Mouse (Mus musculus) frontal cortex, postnatal 14 days (tissue): ENCODE results near the gene Vmac.

Experiments
- DNase-seq, 2 experiments: peaks; one replicate each; pipeline ENCODE4 v3.0.0; 2022; ENCODE audit warnings: low spot score in 2 of 2

Gene Vmac

DNA sequence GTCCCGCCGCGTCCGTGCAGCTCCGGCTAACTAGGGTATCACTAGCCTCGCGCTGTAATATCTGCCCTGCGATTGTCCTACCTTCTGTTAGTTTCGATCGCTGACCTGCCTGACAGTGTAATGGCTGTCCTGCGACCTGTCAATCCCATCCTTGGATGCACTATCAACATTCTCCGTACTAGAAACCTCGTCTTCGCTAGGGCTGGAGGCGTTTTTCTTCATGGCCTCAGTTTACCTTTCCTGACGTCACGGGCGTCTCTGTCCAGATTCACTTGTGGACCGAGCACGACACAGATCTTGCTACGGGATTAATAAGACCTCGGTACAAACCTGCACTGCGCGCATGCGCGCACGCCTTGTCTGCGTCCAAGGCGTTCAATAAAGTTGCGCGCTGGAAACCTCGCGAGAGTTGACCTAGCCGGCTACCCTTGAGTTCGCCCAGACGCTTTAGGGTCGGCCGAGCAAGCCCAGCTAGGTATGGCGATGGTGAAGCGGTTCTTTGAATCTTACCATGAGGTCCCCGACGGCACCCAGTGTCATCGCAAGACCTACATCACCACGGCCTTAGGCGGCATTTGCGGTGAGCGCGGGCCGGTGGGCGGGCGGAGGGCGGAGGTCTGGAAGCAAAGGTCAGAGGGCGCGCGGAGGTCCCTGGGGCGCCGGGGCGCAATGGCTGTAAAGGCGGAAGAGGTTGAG, at the start of gene Vmac, which contains the start of gene Ndufa11:
Gene Vmac (minus strand): TSS at position 660 of the 696 bp plus-strand sequence.
Gene Ndufa11 (plus strand): TSS at position 405 of the 696 bp plus-strand sequence.
- peak; percentile 88 to 92 for DNase-seq

DNA sequence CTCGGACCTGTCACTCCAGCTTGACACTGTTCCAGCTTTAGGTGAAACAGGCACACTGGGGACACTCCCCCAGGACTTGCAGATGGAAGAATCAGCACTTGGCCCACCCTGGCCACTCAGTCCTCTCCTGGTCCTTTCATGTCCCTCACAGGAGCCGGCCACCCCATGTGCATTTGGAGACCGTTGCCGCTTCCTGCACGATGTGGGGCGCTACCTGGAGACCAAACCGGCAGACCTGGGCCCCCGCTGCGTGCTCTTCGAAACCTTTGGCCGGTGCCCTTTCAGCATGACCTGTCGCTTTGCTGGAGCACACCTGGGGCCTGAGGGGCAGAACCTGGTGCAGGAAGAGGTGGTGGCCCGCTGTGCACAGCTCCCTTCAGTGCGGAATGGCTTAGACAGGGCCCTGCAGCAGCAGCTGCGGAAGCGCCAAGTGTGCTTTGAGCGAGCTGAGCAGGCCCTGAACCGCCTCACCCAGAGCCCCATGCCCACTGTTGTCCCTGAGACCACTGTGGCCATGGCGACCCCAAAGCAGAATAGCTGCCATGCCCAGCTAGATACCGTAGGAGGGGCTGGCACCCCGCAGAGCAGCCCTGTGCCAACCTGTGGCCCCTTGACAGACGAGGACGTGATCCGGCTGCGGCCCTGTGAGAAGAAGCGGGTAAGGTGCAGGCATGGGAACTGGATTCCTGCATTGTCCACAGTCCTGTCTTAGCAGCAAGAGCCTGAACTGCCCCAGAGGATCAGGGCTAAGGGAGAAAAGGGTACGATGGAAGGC, 49.0 kb upstream of the Vmac start:
- no peak for DNase-seq

DNA sequence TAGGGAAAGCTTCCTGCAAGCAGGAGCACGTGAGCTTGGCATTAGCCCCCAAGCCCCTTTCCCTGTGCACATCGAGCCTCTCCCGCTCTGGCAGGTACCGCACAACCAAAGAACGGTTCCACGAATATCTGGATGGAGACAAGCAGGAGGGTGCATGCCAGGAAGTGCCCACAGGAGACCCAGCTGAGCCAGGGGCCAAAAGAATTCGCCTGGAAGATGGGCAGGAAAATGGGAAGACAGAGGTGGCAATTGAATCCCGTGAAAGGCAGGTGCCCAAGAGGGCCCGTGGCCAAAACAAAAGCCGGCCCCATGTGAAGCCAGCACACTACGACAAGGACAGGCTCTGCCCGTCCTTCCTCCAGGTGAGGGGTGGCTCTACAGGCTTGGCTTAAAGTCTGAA, 47.6 kb upstream of the Vmac start:
- peak in 1 of 2 experiments; percentile 37 for DNase-seq

DNA sequence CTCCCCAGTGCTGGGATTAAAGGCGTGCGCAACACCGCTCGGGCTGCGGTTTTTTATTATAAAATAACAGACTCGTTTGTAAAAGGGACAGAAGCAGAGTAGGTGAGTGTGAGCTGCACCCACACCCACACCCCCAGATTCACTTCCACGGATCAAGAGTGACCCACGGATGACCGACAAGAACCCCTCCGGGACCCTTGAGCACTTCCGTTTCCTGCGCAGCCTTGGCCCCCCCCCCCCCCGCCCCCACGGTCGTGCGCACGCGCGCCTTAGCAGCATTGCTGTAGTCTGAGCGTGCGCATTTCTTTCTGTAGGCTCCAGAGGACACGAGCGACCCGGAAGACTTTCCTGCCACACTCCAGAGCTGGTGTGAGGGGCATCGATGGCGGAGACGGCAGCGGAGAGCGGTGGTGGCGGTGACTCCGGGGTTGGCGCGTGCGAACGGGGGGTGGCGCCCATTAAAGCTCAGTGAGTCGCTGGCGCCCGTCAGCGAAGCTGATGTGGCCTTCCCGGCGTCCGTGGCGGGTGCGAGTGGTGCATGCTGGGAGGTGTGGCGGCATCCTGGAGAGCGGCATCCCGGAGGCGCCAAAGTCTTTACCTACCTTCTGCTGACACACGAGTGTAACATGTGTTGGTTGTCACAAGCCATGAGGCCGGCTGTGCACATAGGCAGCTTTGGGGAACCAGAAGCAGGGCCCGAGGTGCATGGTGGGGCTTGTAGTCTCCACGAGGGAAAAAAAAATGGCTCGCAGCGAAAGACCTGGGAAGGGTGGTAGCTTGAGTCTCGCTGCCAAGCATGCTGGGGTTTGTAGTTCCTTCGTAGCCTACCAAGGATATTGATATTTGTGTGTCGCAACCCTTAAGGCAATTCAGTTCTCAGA, 46.9 kb upstream of the Vmac start, which contains the start of gene Dus3l:
Gene Dus3l (plus strand): TSS at position 284 of the 881 bp plus-strand sequence.
- DNase-seq, result peak; percentile 83 to 86

DNA sequence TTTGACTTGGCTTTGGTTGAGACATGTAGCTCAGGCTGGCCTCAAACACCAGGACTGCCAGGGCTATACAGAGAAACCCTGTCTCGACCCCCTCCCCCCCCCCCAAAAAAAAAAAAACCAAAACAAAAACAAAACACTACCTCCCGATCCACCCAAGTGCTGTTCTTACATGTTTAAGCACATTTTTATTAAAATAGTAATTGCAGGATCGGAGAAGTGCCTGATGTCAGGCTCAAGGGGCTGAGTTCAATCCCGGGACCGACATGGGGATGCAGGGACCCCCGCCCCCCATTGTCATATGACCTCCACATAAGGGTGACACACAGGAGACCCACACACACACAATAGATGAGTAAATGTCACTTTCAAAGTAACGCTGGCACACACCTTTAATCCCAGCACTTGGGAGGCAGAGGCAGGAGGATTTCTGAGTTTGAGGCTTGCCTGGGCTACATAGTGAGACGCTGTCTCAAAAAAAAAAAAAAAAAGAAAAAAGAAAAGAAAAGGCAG, 46.0 kb upstream of the Vmac start:
- DNase-seq, result no peak

DNA sequence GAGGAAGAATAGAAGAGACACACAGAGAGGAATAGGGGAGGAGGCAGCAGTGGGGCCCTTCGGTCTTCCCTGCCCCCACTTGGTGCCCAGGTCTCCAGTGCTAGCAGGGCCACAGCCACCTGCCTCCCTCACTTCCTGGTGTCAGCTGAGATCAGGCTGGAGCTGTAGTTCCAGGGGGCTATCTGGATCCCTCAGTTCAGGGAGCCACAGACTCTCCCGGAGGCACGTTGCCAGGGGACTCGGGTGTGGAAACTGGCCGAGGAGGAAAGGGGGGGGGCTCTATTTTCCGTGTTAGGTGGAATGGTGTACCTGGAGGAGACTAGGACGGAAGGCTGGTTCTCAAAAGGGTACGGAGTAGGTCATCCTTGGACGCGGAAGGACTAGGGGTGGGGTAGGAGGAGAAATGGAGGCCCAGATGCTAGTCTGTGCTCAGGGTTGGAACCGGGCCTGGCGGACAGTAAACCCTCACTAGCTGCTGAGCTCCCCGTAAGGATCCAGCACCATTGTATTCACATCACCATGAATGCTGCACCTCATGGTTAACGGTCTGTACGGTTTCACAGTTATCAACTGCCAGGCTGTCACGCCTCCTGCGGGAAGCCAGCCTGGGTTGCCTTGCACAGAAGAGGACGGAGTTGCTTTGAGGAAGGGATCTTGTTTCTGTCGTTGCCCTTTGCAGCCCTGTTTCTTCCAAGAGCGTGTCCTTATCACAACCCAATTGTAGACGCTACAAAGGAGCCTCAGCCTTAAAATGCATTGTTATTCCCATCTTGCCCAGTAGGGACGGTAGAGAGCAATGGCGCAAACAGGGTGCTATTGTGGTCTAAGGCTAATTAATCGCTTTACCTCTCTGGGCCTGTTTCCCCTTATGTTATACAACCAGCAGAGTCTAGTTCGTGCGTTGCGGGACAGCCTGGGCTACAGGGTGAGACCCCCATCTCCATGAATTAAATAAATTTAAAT, 45.2 kb upstream of the Vmac start:
- peak; percentile 48 to 54 for DNase-seq

DNA sequence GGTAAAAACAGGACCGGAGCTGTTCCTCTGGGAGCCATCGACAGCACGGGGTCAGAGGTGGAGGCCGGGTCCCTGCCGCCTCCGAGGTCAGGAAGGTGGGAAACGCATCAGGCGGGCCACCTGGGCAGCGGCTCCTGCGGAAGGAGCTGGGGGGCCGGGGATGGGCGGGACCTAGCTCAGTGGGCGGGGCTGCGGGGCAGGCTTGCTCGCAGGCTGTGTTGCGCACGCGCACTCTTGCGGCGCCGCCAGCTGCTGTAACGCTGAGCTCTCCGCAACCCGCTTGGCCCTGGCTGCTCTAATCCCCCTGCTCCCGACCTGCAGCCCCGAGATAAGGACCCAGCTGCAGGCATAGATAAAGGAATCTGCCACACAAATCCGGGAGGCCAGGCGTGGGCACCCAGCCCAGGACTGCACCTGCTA, 44.2 kb upstream of the Vmac start:
- peak; percentile 61 to 79 for DNase-seq

DNA sequence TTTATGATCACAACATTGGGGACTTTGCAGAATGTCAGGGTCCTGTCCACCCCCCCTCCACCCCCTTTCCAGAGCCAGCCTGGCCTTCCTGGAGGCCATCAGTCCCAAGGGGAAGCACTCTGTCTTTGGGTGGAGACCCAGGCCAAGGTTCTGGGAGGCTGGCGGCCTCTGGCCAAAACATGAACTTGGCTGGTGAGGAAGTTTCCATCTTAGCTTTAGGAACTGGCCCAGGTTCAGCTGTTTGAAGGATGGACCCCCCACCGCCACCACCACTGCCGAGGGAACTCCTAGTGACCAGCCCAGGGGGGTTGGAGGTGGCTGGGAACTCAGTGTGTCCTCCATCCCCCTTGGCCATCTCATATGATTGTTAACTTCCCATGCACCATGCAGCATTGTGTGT, 43.3 kb upstream of the Vmac start:
- no peak for DNase-seq

DNA sequence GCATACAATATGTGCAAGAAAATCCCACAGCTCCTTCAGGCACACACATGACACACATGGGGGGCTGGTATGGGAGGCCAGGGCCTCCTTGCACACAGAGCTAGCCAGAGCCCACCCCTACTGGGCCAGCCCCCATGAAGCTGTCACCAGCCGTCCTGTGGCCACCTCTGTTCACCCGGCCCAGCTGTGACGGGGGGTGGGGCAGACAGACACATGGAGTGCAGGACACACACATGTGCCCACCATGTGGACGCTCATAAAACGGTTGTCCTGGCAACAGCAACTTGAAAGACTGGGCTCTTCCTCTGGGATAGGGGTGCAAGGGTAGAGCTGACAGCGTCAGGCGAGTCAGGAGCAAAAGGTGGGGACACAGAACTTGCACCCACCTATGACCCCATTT, 41.4 kb upstream of the Vmac start:
- no peak for DNase-seq

DNA sequence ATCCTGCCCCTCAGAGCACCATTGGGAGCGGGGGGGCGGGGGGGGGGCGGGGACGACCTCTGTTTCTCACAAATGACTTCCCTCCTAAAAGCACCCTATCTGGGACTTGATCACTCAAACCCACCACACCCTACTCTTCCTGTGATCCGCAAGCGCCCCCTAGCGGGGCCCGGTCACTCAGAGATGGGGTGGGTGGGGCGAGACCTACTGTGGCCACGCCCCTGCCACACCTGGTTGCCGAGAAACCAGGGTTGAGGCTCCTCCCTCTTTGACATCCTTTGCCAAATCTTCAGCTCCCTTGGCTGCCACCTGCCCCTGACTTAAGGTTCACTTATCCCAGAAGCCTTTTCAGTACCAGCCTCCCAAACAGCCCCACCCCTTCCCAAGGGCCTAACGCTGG, 40.3 kb upstream of the Vmac start:
- peak; percentile 51 to 56 for DNase-seq

DNA sequence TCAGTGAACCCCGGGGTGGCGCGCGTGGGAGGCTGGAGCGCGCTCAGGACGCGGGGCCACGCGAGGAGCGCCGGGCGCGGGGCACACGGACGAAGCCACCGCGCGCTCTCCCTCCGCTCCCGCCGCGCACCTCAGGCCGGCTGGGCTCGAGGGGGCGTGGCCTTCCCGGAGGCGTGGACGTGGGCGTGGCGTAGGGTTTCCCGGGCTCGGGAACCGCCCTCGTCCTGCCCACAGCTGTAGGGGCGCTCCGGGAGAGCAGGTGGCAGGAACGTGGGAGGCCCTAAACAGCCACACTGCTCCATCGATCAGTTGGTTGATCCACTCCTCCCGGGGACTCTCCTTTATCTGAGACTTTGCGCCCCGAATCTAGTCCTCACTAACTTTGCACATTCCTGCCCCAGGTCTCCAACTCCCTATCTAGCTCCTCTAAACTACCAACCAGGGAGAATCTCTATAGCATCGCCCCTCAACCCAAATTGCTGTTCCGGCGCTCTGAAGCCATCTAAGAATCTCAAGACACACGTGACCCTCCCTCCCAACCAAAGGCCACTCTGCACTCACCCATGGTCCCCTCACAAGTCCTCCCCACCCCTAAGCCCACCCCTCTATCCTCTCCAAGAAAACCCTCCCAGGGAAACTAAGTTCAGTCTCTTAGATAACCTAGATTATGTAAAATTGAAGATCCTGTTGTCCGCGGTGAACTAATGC, 39.7 kb upstream of the Vmac start, which contains the start of gene Nrtn:
Gene Nrtn (minus strand): TSS at position 115 of the 708 bp plus-strand sequence.
- peak in 1 of 2 experiments; percentile 53 for DNase-seq

DNA sequence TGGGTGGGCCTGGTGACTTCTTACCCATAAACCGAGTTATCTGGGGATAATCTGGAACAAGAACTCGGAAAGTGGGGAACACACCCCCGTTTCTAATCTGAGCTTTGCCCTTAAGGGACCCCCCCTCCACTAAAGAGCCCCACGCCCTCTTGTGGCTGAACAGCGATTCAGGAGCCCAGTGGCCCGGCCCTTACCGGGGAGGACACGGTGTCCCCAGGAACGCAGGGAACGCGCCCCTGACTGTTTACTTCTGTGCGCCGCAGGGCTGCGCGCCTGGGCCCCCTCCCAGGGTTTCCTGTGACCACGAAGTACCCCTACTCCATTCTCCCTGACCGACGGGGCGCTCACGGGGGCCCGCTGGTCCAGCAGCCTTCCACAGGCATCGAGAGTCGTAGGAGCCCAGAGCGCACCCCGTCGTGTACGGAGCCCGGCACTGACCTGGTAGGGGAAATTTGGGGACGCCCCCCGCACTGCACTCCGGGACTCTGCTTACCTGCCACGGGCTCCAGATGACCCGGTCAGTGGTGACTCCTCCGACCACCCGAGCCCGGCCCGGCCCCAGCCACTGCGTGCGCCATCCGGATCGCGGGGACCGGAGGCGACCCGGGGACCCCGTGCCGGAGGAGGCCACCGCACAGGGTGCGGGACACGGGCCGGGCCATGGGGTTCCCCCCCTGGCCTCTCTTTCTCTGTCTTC, 39.0 kb upstream of the Vmac start:
- DNase-seq, result no peak

DNA sequence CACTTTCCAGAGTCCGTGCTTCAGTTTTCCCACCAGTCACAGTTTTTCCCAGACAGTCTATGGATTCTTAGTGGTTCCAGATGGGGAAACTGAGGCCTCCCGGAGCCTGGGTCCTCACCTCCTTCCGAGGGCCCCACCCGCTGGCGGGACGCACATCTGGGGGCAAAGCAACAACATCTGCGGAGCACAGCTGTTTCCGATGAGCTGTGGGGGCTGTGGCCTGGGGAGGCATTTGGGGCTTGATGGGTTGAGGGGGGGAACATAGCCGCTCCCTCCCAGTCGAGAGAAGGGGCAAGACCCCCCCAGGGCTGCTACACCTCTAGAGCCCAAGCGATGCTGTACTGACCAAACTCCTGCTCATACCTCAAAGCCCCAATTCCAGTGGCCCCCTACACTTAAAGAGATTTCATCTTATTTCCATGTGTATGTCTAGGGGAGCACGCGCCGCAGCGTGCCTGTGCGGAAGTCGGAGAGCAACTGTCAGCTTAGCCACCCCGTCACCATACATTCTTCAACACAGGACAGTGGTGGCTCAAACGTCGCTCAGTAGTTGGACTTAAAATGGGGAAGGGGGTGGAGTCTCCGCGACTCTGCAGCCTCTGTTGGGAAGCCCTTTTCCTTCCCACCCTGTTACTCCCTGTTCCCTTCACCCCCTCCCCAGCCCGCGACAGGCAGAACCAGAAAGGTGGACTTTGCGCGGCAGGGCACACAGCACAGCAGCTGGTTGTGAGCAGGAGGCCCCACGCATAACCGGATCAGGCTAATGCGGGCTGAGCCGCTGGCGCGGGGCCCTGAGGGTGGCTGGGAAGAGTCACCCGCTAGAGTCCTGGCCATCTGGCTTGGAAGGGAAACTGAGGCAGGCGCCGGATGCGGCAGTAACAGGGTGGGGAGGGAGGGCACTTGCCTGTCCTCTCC, 36.7 kb upstream of the Vmac start:
- no peak for DNase-seq

DNA sequence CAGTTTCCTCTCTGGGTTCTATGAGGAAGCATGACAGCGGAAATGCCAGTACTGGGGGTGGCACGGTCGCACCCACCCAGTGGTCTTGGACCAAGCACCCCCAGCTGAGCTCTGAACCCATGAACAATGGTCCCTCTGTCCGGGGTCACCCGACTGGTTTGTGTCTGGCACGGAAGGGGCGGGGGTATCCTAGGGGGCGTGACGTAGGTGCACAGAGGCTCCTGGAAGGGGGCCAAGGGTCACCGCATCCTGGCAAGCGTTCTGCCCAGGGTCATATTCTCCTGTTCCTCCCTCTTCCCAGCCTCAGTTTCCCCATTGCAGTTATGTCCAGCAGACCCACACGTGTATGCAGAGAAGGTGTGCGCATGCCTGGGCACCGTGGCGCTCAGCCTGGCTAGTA, 35.6 kb upstream of the Vmac start:
- no peak for DNase-seq

DNA sequence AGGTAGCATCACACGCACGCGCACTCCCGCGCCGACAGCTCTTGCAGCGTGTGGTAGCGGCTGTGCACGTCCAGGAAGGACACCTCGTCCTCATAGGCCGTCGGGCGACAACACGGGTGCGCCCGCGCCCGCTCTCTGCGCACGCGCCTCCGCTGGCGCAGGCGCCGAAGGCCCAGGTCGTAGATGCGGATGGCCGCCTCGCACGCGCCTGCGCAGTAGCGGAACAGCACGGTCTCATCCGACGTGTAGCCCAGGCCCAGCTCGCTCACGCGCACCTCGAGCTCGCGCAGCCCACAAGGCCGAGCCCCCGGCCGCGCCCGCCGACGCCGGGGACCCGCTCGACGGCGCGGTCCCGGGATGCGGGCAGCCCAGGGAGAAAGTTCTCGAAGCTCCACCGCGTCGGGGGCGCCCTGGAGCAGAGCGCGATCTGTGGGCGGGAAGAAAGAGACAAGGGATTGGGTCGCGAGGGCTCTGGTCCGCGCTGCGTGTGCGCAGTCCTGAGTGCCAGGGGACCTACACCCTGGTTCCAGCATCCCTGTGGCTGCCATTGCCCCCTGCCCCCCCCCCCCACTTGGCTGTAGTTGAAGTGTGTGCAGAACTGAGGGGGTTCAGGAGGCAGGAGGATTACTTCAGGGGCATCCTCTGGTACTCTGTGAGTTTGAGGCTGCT, 33.7 kb upstream of the Vmac start:
- no peak for DNase-seq

DNA sequence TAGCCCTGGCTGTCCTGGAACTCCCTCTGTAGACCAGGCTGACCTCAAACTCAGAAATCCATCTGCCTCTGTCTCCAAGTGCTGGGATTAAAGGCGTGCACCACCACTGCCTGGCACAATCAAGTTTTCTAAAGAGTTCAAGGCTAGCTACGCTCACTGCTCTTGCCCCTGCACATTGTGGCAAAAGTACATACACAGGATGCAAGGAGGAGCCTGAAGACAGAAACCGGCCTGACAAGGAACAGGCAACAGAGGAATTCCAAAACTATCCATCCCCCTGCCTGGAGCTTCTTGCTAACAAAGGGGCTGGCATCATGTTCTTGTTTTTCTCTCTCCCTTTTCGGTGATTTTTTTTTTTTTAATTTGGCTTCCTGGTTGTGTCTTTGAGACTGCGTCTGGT, 26.4 kb upstream of the Vmac start:
- DNase-seq, result no peak

DNA sequence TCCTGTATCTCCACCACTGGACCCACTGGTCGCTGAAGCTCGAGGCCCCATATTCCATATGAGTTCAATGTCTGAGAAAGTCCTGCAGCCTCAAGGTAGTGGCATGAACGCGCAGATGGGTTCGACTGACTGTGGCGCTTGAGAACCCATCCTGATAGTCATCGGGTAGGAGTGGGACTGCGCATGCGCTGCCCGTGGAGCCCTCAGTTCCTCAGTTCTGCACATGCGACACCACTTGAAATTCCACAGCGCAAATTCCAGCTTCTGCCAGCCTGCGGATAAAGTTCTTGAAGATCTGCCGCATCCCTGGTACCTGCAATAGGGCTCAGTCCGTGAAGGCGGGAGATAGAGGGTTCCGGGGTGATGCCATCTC, 23.0 kb upstream of the Vmac start:
- no peak for DNase-seq
